Mouse (Mus musculus) A20 (cell line): ENCODE results near the gene Mok.

ENCODE experiments used
- DNase-seq: peaks from one replicate; pipeline ENCODE4 v3.0.0-alpha.2; 2011; ENCODE audit warnings: low read depth, low spot score

The Mok gene

DNA sequence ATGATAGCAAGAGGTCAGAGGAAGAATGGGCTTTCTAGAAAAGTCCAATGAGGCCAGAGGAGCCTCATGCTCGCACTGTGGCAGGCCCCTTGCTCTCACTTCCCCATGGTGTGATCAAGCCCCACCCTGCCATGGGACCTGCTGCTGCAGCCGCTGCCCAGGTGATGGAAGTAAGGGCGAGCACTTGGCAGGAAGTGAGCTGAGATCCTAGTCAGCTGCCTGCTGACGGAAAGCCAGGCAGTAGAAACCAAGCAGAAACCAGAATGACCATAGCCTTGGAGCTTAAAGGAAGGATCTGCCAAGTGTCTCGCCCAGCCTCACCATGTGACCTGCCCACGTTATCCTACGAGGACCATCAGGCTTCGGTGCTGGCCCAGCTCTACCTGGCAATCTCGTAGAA is 27.6 kb downstream of the Mok start:
- DNase-seq, result peak; percentile 88

DNA sequence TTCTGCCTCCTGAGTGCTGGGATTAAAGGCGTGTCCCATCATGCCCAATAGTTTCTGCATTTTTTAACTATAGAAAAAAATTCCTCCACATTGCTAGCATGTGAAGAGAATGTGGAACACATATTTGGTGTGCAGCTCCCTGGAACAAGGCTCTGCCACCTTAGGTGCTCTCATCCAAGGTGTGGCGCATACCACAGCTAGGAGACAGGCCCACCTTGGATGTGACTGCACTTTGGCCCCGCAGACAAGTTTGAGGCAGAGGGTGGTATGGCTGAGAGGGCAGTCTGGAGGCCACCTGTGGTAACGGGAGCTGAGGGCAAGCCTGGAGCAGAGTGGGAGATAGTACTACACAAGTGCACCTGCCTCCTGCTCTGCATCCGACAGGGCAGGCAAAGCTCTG is 31.9 kb downstream of the Mok start:
- DNase-seq, result no peak

DNA sequence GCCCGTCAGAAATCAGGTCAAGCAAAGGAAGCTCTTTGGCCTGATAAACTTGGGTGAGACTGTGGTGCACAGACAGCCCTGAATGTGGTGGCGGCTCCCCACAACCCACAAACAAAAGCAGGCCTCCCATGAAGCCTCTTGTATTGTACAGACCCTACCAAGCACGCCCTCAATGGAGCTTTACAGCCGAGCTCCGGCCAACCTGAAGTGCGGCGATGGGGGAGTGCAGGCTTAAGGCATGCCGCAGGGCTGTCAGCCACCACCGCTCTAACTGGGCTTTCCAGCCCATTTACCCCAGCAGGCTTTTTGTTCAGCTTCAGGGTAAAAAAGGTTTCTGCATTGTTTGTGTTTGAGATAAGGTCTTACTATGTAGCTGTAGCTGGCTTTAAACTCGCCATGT is 32.3 kb downstream of the Mok start:
- DNase-seq, result no peak

DNA sequence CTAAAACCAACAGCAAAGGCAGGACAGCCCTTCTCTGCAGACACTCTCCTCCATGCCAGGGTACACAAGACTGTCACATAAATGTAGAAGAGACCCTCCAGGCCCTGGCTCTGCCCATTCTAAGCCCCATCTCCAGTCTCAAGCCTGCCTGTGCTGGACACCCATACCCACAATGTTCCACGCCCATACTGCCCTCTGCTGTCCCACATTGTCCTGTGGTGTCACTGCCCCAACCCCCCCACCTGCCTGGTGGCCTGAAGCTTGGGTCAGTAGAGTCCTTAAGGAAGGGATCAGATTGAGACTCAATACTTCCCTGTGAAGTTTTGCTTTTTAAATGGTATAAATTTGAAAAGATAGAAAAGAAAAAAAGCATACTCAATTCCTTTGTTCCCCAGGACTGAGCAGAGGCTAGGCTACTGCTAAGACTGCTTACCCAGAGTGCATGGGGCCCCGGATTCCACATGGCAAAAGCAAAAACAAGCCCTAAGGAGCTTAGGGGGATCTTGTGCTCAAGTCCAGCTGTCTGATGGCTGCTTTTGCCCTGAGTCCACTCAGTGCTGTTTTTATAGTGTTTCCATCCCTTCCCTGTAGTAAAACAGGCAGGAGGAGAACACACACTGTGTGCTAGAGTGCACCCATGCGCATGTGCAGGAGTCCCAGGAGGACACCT is 34.3 kb downstream of the Mok start:
- DNase-seq, result peak; percentile 17

DNA sequence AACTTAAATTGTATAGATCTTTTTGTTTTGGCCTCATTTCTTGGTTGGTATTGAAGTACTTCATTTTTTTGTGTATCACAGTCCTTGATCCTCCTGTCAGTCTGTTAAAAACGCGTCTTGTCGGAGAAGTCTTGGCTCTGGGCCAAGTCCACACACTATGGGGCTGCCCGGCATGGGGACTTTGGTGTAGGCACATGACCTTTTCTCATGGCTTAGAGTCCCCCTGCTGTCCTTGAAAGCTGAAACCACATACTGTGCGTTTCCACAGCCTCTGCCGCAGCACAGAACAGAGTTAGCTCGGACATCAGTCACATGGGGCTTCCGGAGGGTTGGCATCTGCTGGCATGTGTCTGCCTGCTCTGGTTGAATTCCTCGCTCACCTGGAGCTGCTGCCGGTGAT is 36.5 kb downstream of the Mok start:
- DNase-seq, result no peak

DNA sequence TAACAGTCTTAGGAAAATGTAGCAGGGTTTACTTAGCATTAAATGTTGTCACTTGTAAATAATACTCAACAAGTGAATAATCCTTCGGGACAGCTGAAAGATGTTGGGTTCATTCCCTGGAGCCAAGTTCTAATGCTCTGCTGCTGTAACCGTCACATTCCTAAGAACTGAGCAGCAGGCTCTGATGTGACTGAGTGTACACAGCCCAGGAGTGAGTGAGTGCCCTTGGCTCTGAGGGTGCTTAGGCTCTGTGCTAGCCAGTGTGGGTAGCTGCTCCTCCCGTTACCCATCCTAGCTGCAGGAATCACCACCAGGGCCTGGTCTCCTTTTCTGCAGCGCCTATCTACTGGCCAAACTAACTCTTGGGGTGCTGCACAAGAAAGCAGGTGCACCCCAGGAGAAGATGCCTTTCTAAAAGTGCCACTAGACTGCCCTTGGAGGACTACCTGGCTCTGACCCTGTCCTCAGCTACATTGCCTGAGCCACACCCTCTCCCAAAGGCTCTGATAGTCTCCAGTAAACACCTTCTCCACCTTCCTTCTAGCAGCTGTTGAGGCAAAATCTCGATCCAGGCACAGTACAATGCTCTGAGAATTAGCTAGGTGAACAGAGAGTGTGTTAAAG is 38.0 kb downstream of the Mok start:
- DNase-seq, result no peak

DNA sequence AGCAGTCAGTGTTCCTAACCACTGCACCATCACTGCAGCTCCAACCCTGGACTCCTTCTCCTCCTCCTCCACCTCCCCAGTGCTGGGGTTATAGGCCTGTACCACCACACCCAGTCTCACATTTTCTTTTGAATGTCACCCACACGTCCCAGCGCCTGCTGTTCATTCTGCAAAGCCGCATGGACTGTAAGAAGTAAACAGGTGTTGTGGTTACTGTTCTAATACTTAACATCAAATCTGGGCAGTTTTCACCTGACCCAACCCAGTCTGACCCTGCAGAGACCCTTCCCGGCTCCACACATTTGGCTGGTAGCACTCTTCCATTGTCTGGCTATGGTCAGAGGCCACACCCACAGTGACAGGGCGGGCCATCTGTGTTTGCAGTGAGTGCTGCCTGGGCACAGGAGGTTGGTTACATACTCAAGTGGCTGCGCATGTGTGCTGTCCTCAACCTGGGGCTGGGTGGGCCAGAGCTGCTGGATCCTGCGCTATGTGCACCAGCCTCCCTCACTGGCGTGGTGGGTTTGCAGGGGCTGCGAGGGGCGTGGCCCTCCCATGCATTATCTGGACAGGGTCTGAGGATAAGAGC is 38.8 kb downstream of the Mok start:
- DNase-seq, result no peak

DNA sequence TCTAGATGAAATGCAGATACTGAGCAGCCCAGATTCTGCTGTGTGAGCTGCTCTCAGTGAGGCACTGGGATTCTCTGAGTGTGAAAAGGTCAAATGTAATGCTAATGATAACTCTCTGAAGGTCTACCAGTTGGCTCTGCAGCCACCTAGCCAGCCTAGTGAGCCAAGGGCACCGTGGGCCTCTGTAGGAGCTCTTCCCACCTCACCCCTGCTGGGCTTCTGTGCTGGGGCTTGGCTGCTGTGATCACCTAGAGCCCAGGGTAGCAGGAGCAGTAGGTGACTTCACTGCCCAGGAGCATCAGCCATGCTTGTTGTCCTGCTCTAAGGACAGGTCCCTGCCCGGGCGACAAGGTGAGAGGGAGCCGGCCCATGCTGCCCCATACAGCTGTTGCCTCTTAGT is 41.5 kb downstream of the Mok start:
- DNase-seq, result no peak

DNA sequence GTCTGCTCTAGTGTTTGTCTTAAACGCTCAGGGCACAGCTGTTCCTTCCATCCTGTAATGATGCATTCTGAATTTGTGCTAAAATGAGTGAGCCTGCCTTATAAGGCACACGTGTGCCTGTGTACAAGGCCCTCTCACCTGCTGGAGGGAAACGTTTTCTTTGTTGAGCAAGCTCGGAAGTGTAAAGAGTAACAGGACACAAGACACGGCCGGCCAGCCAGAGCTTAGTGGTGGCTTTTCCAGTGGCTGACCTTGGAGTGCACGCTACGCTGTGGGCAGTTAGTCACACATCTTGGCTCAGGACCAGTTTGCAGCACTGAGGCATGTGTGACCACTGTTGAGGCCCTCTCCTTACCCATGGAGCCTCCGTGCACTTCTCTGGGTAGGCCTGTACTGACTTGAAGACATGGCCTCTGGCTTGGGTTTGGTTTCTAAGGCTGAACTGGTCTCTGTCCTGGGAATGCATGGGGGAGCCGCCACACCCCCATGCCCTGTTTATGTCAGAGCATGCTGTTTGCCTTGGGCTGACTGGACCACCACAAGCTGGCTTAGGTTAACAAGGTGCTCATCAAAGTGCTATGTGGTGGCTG is 42.8 kb downstream of the Mok start:
- DNase-seq, result no peak

DNA sequence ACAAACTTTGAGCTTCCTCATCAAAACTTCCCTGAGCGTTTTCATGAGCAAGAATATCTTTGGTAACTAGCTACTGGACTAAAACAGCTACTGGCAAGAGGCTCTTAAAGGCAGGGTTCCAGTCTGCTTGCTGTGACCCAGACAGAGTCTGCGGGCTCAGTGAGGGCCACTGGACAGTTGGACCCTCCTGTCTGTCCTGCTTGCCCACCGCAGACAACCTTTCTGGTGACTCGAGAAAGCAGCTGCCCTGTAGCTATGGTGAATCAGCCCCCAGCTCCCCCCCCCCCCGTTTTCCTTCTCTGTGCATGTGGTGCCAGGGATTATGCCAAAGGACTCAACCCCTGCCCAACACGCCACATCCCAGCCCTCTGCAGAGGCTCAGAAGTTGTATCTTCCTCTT is 43.5 kb downstream of the Mok start:
- no peak for DNase-seq

DNA sequence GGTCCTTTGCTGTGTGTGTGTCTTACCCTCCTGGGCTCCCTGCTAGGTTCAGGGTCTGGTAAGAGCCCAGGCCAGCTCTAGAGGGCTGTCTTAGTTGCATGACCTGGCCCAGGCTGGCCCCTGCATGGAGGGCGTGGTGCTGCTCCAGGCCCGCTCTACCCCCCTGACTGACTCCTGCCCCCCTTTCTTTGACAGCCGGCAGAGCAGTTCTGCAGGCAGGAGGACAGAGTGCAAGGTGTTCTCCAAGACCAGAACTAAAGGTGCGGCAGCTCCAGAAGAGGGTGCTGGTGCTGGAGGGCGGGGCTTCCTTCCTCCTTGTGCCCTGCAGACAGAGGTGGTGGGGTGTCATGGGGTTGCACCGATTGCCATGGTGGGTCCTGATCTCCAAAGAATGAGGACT is 44.0 kb downstream of the Mok start:
- no peak for DNase-seq

DNA sequence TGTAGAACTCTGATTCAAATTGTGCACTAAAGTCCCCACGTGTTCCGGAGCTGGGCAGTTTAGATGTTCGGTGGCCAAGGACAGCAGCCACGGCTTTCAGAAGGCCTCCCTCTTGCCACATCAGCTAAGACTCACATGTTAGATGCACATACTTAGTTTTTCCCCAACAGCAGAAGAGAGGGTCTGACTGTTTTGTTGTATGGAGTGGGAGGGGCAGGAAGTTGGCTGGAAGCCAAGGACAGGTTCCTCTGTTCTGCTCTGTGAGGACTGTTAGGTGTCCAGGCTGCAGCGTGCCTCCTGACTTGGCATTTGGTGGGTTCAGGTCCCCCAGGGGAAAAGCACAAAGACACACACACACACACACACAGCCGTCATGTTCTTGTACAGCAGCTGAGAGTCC is 45.7 kb downstream of the Mok start:
- no peak for DNase-seq

DNA sequence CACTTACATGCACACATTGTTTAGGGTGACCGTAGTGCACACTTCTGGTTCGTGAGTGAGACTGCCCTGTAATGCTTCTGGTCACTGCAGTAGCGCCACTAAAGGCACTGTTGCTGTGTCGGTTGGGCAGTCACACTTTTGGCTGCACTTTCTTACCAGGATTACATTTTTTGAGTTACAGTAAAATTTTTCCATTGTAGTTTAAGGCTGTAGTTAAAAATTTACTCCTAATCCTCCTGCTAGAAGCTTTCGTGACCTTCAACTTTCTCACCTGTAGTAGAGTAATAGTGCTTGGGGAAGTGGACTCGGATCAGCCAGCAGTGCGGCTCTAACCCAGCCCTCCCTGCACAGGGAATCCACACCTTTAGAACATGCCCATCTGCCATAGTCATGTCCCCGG is 49.7 kb downstream of the Mok start:
- no peak for DNase-seq

DNA sequence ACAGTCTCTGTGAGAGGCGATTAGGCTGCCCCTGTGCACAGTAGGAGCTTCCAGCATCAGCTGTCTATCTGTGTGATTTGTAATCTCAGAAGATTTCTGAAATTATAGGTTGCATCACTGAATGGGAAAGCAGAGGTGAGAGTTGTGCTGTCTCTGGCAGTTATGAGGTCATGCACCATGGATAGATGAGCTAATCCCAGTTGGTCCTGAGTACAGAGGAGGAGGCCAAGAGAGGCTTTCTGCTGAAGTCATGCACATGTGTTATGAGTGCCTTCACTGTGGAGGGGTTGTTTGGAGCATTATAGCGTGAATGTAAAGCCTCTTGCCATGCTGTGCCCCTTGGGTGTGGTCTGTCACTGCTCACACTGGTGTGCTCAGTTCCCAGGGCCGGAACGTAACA is 50.2 kb downstream of the Mok start:
- DNase-seq, result no peak

DNA sequence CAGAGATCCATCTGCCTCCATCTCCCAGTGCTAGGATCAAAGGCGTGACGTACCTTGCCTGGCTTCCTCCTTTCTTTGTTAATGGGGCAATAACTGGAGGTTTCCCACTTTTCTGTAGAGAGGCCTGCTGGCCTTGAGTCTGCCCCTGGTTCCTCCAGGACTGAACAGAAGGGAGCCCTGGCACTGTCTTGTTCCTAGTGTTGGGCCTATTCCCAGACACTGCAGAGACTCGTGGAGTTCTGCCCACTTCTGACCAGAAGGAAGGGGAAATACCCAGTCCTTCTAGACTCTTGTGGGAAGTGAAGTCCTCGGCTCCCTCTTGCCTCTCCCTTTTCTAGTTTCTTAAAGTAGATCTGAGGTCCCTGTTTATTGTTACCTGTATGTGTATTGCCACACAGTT is 54.5 kb downstream of the Mok start:
- DNase-seq, result no peak

DNA sequence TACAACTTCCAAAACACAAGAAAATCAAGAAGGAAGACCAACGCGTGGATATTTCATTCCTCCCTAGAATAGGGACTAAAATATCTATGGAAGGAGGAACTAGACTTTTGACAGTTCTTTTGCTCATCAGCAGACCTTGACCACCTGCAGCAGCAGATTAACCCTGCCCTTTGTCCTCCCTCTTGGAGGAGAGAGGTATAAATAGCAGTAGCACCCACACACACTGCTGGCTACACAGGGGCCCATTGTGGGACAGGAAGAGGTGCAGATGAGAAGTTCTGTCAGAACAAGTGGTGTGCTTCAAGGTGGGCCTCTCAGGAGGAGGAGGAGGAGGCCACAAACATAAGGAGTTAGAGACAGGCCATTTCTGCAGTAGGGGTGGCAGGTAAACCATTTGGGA is 56.5 kb downstream of the Mok start:
- DNase-seq, result no peak

DNA sequence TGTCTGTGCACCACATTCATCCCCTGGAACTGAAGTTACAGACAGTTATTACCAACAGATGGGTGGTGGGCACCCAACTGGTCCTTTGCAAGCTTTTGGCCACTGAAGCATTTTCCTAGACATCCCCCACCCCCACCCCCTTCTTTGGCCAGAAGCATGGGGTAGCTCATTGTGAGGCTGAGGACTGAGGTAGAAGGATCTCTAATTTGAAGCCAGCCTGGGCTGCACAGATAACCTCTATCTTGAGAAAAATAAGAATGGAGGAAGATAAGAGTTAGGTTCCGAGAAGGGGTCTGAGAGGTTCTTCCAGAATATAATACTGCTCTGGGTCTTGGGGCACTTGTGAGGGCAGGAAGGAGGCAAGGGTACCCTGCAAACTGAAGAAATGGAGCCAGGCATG is 58.5 kb downstream of the Mok start:
- no peak for DNase-seq

DNA sequence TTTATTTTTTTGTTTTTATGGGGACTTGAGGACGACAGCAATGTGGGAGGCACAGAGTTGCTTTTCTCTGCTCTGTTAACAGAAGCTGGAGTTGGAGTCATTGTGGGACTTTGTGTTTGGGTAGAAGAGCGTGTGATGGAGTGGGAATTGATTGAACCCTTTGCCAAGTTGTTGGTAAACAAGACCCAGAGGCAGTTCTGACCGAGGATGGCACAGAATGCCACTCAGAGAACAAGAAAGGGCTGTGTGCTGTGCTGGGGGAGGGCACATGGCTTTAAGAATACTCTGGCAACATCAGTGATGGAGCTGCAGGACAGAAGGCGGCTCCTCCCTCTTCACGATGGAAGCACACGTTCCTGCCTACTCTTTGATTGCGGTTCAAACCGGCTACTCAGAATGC is 59.6 kb downstream of the Mok start:
- DNase-seq, result no peak

DNA sequence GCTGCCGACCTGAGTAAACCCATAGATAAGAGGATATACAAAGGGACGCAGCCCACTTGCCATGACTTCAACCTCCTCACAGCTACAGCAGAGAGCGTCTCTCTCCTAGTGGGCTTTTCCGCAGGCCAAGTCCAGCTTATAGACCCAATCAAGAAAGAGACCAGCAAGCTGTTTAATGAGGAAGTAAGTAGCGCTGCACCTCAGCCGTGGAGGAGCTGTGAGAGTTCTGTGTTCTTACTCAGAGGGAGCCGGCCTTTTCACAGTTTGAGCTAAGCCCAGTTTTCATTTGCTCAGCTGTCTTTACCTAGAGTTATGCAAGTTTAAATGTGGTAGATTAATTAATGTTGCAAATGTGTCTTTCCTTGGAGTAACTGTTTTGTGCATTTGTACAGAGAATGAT is 61.4 kb downstream of the Mok start:
- DNase-seq, result peak; percentile 84

DNA sequence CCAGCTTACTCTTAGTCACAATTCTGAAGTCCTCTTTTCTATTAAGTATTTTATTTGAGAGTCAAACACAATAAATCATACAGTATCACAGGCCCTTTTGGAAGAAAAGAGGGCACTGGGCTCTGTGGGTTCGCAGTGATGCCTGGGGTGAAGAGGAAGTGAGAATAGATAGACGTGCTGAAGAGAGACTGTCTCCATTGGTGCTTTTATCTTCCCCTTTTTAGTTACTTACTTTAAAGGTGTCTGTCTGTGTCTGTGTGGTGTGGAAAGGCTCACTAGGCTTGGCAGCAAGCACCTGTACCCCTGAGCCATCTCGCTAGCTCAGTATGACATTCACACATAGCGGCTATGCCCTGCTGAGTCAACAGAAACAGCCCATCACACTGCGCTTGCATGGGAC is 62.9 kb downstream of the Mok start:
- peak; percentile 90 for DNase-seq

DNA sequence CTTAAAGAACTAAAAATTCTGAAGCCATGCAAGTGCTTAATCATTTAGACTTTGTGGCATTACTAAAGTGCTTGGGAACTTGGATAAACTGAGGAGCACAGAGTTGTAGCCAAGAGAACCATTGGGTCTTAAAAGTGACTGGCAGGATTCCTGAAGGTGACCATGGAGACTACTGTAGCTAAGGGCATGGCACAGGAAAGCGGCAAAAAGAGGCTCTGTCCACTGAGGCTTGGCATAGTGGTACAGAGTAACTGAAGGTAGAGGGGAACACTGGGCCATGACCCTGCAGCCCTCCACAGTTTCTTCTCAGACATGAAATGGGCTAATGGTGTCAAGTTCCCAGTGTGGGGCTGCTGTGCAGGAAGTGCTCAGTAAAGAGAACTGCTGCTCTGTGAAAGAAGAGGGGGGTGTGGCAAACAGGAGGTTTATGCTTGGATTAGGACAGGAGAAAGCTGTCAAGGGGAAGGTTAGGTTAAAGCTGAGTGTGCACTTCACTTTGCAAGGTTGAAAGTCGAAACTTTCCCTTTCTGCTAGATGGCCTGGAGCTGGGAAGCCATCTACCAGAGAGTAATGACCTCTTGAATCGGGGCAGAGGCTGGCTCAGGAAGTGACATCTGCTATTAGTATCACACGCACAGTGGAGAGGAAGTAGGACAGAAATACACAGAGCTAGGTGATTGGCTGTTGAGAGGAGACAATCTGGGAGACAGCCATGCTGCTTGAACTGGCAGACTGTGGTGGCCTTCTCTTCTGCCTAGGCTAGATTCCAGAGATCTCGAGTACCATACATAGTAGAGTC is 64.9 kb downstream of the Mok start:
- DNase-seq, result peak; percentile 86

DNA sequence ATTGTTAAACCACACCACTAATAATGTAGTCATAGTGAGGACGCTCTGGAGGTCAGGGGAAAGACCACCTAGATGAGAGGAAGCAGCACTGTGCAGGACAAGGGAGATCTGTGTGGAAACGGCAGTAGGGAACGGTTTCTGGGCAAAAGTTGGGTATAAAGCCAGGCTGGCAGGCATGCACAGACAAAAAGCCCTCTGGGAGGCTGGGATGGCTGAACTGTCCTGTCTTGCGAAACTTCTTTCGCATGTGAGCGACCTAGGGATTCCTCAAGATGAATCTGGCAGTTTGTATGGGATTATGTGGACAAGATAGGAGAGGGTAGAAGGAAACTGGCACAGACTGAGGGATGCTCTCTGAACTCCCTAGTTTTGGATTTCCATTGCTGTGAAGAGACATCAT is 68.8 kb downstream of the Mok start:
- DNase-seq, result no peak
